Mouse (Mus musculus): ENCODE measurements at regions not wholly inside any gene's neighbourhood (a gene's known extent, or its start where the extent isn't known, plus 50 kb on each side); places are given as distances from the start of the nearest gene placed in this dataset.

DNA sequence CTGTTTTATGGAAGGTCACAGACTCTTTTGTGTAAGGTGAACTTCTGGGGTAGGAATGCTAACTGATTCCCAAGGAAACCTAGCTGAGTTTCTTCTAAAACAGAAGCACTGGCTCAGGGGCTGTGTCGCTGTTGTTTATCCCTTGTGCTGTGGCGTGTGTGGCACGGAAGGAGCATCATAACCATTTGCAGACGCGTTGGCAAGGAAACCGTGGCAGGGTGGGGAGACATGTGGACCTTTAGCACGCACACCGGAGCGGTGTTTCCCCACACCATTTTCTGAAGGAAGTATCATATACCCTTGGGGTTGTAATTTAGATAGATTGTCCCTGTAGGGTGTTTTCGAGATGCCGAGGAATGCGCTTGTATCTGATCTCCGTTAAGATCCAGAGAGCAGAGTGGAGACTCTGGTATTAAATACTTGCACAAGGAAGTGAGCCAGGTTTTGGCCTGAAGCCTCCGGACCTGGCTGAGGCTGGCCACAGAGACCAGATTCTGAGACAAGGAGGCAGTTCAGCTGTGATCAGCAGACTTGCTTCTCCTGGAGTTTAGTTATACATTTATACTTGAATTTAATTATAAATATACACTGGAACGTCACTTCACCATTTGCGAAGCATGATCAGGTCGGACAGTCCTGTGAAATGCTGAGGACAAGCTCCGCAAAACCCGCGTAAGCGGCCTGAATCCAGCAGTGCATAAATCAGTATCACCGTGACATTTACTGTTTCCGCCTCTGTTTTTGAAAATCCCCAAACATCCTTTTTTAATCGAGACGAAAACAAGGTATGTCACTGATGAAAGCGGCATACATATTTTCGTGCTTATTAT is 84.5 kb upstream of the Adgrl2 start:
- TF ChIP-seq CTCF (IDR thresholded peaks at IDR 0.05; ENCODE audit: low read depth): no peak
- no peak for TF ChIP-seq EP300 (optimal IDR thresholded peaks at IDR 0.05)
